Mouse (Mus musculus): ENCODE measurements around the gene Ccdc7b.
"Not testable (repeated sequence)": the region's sequence is repeated elsewhere in the genome, so short reads cannot be mapped to it uniquely, and the experiment has no call there.

The Ccdc7b gene

DNA sequence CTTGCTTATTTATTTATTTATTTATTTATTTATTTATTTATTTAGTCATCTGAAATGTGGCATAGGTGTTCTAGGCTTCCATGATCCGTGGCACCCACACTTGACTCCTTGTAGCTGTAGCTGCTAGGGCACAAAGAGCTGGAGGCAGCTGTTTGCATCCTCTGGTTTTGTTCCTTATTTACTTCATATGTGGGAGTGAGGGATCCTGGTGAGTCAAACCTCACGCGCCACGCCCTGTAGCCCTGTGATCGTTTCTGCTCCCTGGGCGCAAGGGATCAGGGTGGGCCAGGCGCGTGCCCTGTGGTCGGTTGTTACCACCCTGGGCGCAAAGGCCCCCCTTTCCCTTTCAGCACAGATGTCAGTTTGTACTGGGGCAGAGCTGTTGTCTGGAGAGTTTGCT, at the start of gene Ccdc7b:
TSS of gene Ccdc7b (plus strand) at position 301 of the 400 bp plus-strand sequence.
- DNase-seq (ENCODE audit: low spot score in 2 of 2): not testable (repeated sequence)

DNA sequence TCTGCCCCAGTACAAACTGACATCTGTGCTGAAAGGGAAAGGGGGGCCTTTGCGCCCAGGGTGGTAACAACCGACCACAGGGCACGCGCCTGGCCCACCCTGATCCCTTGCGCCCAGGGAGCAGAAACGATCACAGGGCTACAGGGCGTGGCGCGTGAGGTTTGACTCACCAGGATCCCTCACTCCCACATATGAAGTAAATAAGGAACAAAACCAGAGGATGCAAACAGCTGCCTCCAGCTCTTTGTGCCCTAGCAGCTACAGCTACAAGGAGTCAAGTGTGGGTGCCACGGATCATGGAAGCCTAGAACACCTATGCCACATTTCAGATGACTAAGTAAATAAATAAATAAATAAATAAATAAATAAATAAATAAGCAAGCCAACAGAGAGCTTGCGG, 1.5 kb upstream of the Ccdc7b start, which contains the start of gene Ccdc7a:
TSS of gene Ccdc7a (minus strand) at position 101 of the 400 bp plus-strand sequence.
- not testable (repeated sequence) for DNase-seq (ENCODE audit: low spot score in 2 of 2)

DNA sequence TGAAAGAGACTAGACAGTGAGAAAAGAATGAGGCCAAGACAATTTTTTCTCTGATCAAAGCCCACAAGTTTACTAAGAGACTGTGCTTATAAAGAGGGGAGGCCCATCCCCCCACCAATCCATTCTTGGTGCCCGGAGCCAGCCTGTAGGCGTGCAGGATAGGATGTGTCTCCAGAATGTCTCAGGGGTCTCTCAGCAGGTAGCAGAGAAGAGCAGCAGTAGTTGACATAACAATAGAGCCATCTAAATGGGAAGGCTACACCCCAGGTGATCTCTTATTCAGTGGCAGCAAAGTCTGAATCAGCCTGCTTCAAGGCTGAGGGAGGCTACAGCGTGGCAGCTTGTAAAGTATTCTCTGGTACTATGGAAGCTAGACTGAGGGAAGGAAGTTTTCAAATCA, 48.8 kb downstream of the Ccdc7b start:
- DNase-seq (ENCODE audit: low spot score in 2 of 2): not testable (repeated sequence)

DNA sequence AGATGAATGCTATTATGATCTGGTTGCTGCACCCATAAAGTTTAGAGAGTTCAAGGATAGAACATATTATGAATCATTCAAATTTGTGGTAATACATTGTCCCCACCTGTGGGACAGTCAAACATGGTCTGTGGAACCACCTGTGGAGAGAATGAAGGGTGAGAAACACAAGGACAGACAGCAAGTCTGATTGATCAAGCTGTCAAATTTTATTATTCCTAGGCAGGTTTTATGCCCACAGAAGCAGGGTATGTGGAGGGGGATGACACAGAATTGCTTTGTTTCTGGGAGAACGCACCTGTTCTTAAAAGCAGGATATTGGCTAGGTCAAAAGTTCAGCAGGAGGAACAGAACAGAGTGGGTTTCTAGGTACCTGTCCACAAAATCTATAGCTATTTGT, 64.6 kb downstream of the Ccdc7b start, which contains the start of gene Gm10999:
TSS of gene Gm10999 (minus strand) at position 101 of the 400 bp plus-strand sequence.
- DNase-seq (ENCODE audit: low spot score in 2 of 2): no peak

DNA sequence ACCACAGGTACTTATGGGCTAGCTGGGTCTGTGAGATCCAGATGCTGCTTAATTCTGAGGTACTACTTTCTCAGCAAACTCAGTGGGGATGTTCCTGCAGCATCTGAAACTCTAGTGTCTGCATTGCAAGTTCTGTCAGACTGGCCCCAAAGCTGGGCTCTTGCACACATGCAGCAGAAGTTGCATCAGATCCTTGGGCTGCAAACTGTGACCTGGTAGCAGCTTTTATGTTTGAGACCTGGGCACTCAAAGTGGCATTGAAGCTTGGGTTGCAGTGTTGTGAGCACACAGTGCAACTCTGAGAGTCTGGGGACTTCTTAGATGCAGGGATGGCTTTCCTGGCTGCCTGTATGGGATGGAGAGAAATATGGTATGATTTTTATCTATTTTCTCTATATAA, 66.5 kb downstream of the Ccdc7b start:
- DNase-seq (ENCODE audit: low spot score in 2 of 2): no peak

Measured in right cerebral cortex, adult 2 months (tissue).